Mouse (Mus musculus) liver, adult 2 months (tissue): ENCODE results near the gene Lmx1b.

ENCODE experiments used
- CTCF ChIP-seq: fragments of 200-500 bp; IDR thresholded peaks from 2 replicates; pipeline ENCODE4 v1.5.1; 2011; ENCODE audit warnings: low read depth, low read length, control low read depth
- POLR2A ChIP-seq: fragments of 200-500 bp; IDR thresholded peaks from 2 replicates; pipeline ENCODE4 v1.6.1; 2011; ENCODE audit warnings: low read length, control low read depth; ENCODE audit not compliant: insufficient read depth; ENCODE audit errors: extremely low read depth

DNA sequence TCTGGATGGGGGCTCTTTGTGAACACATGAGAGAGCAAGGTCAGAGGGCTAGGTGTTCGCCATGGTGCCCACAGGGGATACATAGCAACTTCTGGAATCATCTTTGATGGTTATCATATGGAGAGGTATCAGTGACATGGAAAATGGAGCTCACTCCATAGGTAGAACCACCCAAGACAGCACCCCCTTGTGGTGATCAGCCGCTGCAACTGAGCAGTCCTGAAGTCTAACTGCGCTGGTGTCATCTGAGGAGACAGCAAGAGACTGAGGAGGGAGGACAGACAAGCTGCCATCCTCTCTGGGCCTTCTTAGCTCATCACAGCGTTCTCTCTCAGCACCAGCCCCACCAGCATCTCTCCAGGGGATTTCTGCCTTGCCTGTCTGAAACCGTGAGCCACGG lies 39.8 kb downstream of the Lmx1b start:
- TF ChIP-seq CTCF: no peak
- no peak for TF ChIP-seq POLR2A
